Mouse (Mus musculus) macrophage (primary cell): Measurements from ENCODE around the gene Gm11634. TPM values are rescaled to one million over a fixed set of nuclear protein-coding genes. Genes with fewer than 3 reads are reported as not detected.
A peak's percentile ranks its signal among the peaks of the same experiment; 100 is the strongest.
"Not testable (repeated sequence)": the region's sequence is repeated elsewhere in the genome, so short reads cannot be mapped to it uniquely, and the experiment has no call there.

Experiments
- H3K27ac ChIP-seq: fragments of 350-480 bp; formaldehyde crosslinking; 2 replicates; pipeline ENCODE4 v1.9.0; 2021
- H3K36me3 ChIP-seq: fragments of 350-480 bp; formaldehyde crosslinking; 2 replicates; pipeline ENCODE4 v1.9.0; 2021; ENCODE audit errors: inconsistent target
- H3K4me3 ChIP-seq: fragments of 350-480 bp; formaldehyde crosslinking; 2 replicates; pipeline ENCODE4 v1.9.0; 2021; ENCODE audit errors: inconsistent target
- H3K79me2 ChIP-seq: fragments of 350-480 bp; formaldehyde crosslinking; 2 replicates; pipeline ENCODE4 v1.9.0; 2021; ENCODE audit errors: inconsistent target
- whole genome bisulfite sequencing: methylation state at CpG from one replicate; pipeline ENCODE4 v1.1.7; 2026; ENCODE audit warnings: inconsistent platforms; ENCODE audit not compliant: missing documents; 5-methylcytosine and 5-hydroxymethylcytosine counted together
- polyA plus RNA-seq: library from polyadenylated mRNA; stranded (reverse); fragments of 250-400 nt; gene quantifications from 3 replicates; pipeline ENCODE4 v1.2.4, GENCODE M21; 2018; ENCODE audit warnings: inconsistent platforms
- total RNA-seq, 78 experiments: library from RNA; depleted of rRNA; stranded (reverse); fragments of 250-400 nt; gene quantifications; 1 replicate in 9 of 78; 2 replicates in 24 of 78; 3 replicates in 43 of 78; 4 replicates in 2 of 78; pipeline ENCODE4 v1.2.4; 2018; ENCODE audit warnings: inconsistent platforms in 56 of 78

The Gm11634 gene
- total RNA-seq (2018; cell fraction: chromatin; rRNA removed): not detected
- total RNA-seq (2018; cell fraction: cytosol; rRNA removed): not detected
- not detected for total RNA-seq (2018; cell fraction: nucleus; rRNA removed)
- not detected in 3 replicates for polyA plus RNA-seq

DNA sequence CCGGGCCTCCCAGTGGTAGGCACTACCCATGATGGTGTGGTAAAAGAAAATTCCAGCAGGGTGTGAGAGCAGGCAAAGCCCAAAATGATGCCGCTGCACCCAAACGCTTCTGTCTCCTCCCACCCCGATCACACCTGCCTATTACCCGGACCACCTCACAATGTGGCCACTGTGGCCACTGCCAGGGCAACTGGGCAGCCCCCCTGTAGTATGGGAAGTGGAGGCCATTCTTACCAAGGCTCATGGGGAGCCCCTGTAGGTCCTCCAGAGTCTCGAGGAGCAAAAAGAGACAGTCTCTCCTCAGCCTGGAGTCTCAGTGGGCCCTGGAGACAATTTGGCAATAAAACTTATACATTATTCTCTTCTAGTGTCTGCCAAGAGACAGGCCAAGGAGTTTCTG is at the start of gene Gm11634:
Gene Gm11634, minus strand, starts transcription at position 101 of the 400 bp plus-strand sequence.
- Histone ChIP-seq H3K79me2 (no peaks in the 10 kb centered on the region), H3K36me3 (no peaks in the 10 kb centered on the region), H3K4me3 (no peak within 1 kb of the TSS), H3K27ac (no peak within 1 kb of the TSS)
- 83% methylated on average over 6 of the region's 6 CpGs for WGBS

- H3K27ac ChIP-seq, H3K4me3 ChIP-seq, H3K36me3 ChIP-seq, H3K79me2 ChIP-seq: not testable (repeated sequence)
- 88% methylated on average over 8 of the region's 10 CpGs for WGBS
Observed at GRCm38 (mm10) chr11:101647093-101647492, 48.0 kb upstream of the Gm11634 start.

- WGBS: 60% methylated on average over 5 of the region's 16 CpGs
- H3K36me3 ChIP-seq, H3K4me3 ChIP-seq, H3K27ac ChIP-seq, H3K79me2 ChIP-seq: not testable (repeated sequence)
Observed at GRCm38 (mm10) chr11:101646283-101646794, 47.3 kb upstream of the Gm11634 start.

DNA sequence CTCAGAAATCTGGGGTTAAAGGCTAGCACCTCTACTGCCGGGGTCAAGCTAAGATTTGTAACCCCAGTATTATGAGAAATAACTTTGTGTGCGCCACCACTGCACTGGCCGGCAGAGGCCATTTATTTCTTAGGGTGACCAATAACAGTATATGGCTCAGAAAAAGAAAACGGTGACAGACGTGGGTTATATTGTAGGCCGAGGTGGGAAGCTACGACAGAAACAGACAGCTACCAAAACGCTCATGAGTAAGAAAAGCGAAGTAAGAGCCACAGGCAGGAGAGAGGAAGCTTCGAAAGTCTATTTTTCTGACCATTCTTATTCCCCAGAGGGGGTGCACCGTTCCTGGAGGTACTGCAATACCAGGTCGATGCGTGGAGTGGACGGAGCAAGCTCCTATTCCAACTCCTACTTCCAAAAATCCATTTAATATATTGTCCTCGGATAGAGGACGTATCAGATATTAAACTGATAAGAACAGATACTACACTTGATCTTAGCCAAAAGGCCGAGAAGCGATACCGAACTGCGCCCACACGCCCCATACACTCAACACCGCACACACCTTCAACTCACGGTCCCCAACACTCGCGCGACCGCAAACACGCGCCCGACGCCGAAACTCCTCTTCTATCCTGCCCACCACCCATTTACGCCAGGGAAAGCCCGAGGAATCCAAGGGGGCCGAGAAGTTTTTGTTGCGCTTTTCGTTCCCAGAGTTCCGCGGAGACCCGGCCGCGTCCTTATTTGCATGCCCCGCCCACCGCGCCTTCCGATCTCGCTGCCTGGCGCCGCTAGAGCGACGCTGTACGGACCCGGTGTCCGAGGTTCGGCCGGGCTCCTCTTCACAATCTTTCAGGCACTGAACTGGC is 46.6 kb upstream of the Gm11634 start:
- H3K27ac ChIP-seq: peak overlapping the region; percentile 71
- H3K36me3 ChIP-seq, H3K4me3 ChIP-seq, H3K79me2 ChIP-seq: not testable (repeated sequence)
- WGBS: under 1% methylated on average over 36 of the region's 56 CpGs

- H3K79me2 ChIP-seq, H3K4me3 ChIP-seq, H3K36me3 ChIP-seq, H3K27ac ChIP-seq: not testable (repeated sequence)
- WGBS: 5% methylated on average over 4 of the region's 4 CpGs
Observed at GRCm38 (mm10) chr11:101645043-101645410, 46.0 kb upstream of the Gm11634 start.

DNA sequence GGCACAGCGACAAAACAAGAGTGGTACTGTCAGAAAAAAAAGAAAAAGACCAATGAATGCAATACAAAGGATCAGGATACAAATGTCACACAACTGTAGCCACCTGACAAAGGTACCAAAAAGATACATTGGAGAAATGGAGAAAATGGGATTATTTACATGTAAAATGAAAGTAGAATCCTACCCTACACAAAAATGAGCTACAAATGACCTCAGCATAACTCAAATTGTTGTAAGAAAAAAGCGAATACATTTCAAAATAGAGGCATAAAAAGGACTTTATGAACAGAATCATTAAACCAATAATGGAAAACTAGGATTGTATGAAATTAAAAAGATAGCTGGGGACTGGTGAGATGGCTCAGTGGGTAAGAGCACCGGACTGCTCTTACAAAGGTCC is 45.5 kb upstream of the Gm11634 start:
- 53% methylated on average over 3 of the region's 3 CpGs for WGBS
- Histone ChIP-seq H3K4me3 (no peak overlapping the region), H3K79me2 (no peaks in the 10 kb centered on the region), H3K36me3 (no peaks in the 10 kb centered on the region), H3K27ac (no peak overlapping the region)

DNA sequence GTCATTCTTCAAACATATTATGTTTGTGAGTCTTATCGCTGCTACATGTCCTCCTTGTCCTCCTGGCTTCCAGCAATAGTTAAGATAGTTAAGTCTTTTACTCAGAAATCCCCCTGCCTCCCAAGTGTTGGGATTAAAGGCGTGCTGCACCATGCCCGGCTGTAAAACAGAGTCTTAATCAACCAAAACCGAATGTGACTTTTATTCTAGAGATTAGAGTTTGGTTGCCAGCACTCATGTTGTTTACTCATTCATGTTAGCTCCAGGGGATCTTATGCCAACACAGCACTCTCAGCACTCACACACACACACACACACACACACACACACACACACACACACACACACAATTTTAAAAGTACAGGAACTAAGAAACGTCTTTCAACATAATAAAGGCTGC is 43.9 kb upstream of the Gm11634 start:
- Histone ChIP-seq H3K79me2 (no peaks in the 10 kb centered on the region), H3K4me3 (no peak overlapping the region), H3K27ac (no peak overlapping the region), H3K36me3 (no peaks in the 10 kb centered on the region)
- 39% methylated on average over 4 of the region's 5 CpGs for WGBS

DNA sequence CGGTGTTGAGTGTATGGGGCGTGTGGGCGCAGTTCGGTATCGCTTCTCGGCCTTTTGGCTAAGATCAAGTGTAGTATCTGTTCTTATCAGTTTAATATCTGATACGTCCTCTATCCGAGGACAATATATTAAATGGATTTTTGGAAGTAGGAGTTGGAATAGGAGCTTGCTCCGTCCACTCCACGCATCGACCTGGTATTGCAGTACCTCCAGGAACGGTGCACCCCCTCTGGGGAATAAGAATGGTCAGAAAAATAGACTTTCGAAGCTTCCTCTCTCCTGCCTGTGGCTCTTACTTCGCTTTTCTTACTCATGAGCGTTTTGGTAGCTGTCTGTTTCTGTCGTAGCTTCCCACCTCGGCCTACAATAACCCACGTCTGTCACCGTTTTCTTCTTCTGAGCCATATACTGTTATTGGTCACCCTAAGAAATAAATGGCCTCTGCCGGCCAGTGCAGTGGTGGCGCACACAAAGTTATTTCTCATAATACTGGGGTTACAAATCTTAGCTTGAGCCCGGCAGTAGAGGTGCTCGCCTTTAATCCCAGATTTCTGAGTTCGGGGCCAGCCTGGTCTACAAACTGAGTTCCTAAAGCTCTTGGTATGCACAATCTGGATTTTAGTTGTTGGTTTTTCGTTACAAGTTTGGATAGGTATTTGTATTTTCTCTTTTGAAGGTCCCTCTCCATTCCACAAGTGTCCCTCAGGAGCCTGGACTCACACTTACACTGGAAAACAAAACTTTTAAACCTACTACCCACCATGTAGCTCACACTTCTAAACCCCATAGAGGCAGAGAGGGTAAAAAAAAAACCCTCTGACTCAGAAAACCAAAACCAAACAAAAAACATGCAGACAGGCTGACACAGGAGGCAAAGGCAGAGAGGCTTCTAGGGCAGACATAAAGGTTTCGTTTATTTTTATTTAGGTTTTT is 42.9 kb upstream of the Gm11634 start:
- not testable (repeated sequence) for H3K36me3 ChIP-seq, H3K79me2 ChIP-seq, H3K4me3 ChIP-seq
- 10% methylated on average over 7 of the region's 26 CpGs for WGBS
- H3K27ac ChIP-seq: peak overlapping the region; percentile 41; the same call in 1 of the 2 replicates

- 11% methylated on average over 32 of the region's 53 CpGs for WGBS
Observed at GRCm38 (mm10) chr11:101640857-101641709, 42.0 kb upstream of the Gm11634 start.

DNA sequence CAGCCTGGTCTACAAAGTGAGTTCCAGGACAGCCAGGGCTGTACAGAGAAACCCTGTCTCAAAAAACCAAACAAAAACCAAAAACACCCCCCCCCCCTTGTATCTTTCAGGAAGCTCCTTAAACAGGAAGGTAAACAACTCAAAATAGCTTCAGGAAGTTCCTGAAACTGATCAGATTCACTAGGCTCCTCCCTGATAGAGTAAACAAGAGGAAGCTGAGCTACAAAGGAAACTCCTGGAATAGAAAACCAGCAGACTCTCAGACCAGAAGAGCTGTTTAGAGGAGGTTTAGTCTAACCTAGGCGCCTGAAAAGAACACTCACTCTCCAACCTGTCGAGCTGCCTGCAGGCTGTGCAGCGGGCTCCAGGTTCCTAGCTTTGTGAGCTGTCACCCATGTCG is 40.7 kb upstream of the Gm11634 start:
- no peak overlapping the region for H3K4me3 ChIP-seq
- H3K27ac ChIP-seq: no peak overlapping the region
- H3K36me3 ChIP-seq: peaks cover 5% of the 10 kb centered on the region; the same call in 1 of the 2 replicates
- H3K79me2 ChIP-seq: no peaks in the 10 kb centered on the region
- 95% methylated on average over 4 of the region's 4 CpGs for WGBS

More at GRCm38 (mm10) chr11:101640857-101641709, 42.0 kb upstream of the Gm11634 start:
- H3K4me3 ChIP-seq, H3K36me3 ChIP-seq, H3K79me2 ChIP-seq: not testable (repeated sequence)
- H3K27ac ChIP-seq: peak overlapping the region; percentile 41; the same call in 1 of the 2 replicates

- Histone ChIP-seq H3K36me3 (peaks cover 7% of the 10 kb centered on the region; the same call in 1 of the 2 replicates), H3K27ac (no peak overlapping the region)
- WGBS: 93% methylated on average over 10 of the region's 10 CpGs
Observed at GRCm38 (mm10) chr11:101635660-101636059, 36.6 kb upstream of the Gm11634 start.

DNA sequence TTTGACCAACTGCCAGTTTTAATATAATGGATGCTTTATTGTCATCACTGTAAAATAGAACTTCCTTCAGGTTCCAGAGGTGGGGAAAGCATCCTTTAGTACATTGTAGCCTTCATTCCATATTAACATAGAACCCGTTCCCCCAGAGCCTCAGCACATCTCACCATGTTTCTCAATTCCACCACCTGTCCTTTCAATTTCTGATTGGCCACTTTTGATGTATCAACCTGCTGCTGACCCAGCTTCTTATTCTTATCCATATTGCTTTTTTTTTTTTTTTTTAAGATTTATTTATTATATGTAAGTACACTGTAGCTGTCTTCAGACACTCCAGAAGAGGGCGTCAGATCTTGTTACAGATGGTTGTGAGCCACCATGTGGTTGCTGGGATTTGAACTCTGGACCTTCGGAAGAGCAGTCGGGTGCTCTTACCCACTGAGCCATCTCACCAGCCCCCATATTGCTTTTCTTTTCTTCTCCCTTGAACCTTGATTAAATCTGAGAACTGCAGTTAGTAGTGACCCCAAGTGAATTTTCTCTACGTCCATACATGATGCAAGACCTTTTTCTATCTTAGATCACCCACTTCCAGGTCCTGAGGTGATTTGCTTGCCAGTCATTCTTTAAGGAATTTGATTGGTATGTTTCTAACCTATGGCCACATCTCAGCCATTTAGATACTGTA is 29.8 kb upstream of the Gm11634 start:
- H3K27ac ChIP-seq, H3K36me3 ChIP-seq, H3K79me2 ChIP-seq: not testable (repeated sequence)
- H3K4me3 ChIP-seq: peak overlapping the region; percentile 45
- 70% methylated on average over 3 of the region's 5 CpGs for WGBS

More at GRCm38 (mm10) chr11:101635660-101636059, 36.6 kb upstream of the Gm11634 start:
- H3K4me3 ChIP-seq: no peak overlapping the region
- no peaks in the 10 kb centered on the region for H3K79me2 ChIP-seq

DNA sequence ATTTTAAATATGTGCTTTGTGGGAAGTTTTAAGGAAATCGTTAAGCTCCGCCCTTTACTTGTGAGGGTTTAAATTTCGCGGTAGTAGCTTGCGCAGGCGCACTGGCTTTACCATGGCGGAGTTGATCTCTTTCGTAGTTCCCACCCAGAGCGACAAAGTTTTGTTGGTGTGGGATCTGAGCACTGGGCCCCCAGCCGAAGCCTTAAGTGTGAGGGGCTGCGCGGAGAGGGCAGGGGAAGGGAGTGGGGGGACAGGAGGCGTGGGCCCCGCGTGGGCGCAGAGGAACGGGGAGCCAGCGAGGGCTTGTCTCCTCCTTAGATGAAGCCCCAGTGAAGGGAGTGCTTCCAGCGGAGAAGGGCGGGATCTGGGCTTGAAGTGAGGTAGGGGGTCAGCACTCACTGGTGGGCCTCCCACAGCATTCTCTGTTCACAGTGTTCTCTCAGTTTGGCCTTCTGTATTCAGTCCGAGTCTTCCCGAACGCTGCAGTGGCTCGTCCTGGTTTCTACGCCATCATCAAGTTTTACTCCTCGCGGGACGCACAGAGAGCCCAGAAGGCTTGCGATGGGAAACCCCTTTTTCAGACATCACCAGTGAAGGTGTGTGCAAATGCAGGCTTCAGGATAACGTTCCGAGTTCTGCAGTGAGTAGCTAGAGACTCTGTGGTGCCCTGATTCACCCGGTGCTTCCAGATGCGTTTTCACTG is 29.0 kb upstream of the Gm11634 start:
- no peaks in the 10 kb centered on the region for H3K79me2 ChIP-seq
- no peaks in the 10 kb centered on the region; the same call in 1 of the 2 replicates for H3K36me3 ChIP-seq
- peak overlapping the region; percentile 45 for H3K4me3 ChIP-seq
- under 1% methylated on average over 33 of the region's 33 CpGs for WGBS
- H3K27ac ChIP-seq: peak overlapping the region; percentile 77
